Mouse (Mus musculus) liver, postnatal 0 days (tissue): Measurements from ENCODE around the gene Mxra8. TPM values are rescaled to one million over a fixed set of nuclear protein-coding genes. Genes with fewer than 3 reads are reported as not detected.
A peak's percentile ranks its signal among the peaks of the same experiment; 100 is the strongest.

Source experiments
- ATAC-seq: fragments of 200-750 bp; cut with Nextera tagmentation; 2 replicates; pipeline ENCODE4 v1.8.0; 2017; ENCODE audit warnings: mild to moderate bottlenecking, moderate library complexity
- DNase-seq: peaks from one replicate; pipeline ENCODE4 v3.0.0-alpha.2; 2016
- H3K27ac ChIP-seq: fragments of 300-500 bp; sonication (generic); 2 replicates; pipeline ENCODE4 v1.5.1; 2014; ENCODE audit warnings: antibody characterized with exemption, moderate library complexity, mild to moderate bottlenecking, low read depth
- H3K27me3 ChIP-seq: fragments of 300-500 bp; sonication (generic); 2 replicates; pipeline ENCODE4 v1.6.1; 2014; ENCODE audit warnings: low read length, control low read depth, mixed read lengths; ENCODE audit not compliant: insufficient read depth
- H3K36me3 ChIP-seq: fragments of 300-500 bp; sonication (generic); replicated peaks from 2 replicates; pipeline ENCODE4 v1.6.1; 2014; ENCODE audit warnings: mild to moderate bottlenecking, control low read depth, low read length, moderate library complexity, mixed read lengths; ENCODE audit not compliant: insufficient read depth
- H3K4me1 ChIP-seq: fragments of 300-500 bp; sonication (generic); 2 replicates; pipeline ENCODE4 v1.6.1; 2014; ENCODE audit warnings: antibody characterized with exemption, mild to moderate bottlenecking, control low read depth; ENCODE audit not compliant: insufficient read depth
- H3K4me2 ChIP-seq: fragments of 300-500 bp; sonication (generic); 2 replicates; pipeline ENCODE4 v1.6.1; 2014; ENCODE audit warnings: low read depth, mild to moderate bottlenecking, low read length, moderate library complexity, mixed read lengths
- H3K4me3 ChIP-seq: fragments of 300-500 bp; sonication (generic); 2 replicates; pipeline ENCODE4 v1.5.1; 2014; ENCODE audit warnings: low read depth, low read length
- H3K9ac ChIP-seq: fragments of 300-500 bp; sonication (generic); replicated peaks from 2 replicates; pipeline ENCODE4 v1.6.1; 2014; ENCODE audit warnings: mild to moderate bottlenecking, moderate library complexity
- H3K9me3 ChIP-seq: fragments of 300-500 bp; sonication (generic); 2 replicates; pipeline ENCODE4 v1.6.1; 2016; ENCODE audit warnings: mild to moderate bottlenecking, control low read depth, low read length, mixed read lengths
- CTCF ChIP-seq: sonication (generic); IDR thresholded peaks from 2 replicates; pipeline ENCODE4 v1.5.1; 2016; ENCODE audit warnings: antibody characterized with exemption, low read depth
- EP300 ChIP-seq: IDR thresholded peaks from 2 replicates; pipeline ENCODE4 v1.6.1; 2016; ENCODE audit warnings: antibody characterized with exemption, low read depth, mild to moderate bottlenecking
- WGBS: fragments of 180-500 bp; shearing (Covaris S2); extraction: QIAGEN DNeasy Blood & Tissue Kit; methylation state at CpG from one replicate; pipeline ENCODE4 v1.1.7; 2014; ENCODE audit not compliant: insufficient replicate concordance; 5-methylcytosine and 5-hydroxymethylcytosine counted together
- polyA plus RNA-seq: library from polyadenylated mRNA; unstranded; fragments of >200 nt; fragmentation: Nextera tagmentation; extraction: Ambion mirVana; gene quantifications from 2 replicates; pipeline ENCODE4 v1.2.1, GENCODE M21; 2015

Gene Mxra8
- polyA plus RNA-seq, 1 experiment from 2014 or later = 14.4 TPM

DNA sequence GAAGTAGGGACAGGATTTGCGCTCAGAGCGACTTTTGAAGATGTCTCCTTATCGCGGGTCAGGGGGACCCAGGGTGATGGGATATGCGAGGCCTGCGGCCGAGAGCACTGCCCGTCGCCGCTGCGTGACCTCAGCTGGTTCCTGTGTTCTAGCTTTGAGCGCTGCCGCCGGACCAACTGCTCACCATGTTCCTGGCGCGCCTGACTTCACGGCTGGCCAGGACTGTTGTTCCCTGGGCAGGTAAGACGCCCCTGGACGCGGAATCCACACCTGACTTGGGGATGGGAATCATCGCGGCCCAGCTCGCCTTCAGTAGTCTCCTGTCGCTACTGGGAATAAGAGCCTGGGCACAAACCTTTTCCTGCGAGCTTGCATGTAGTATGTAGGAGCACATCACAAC is 7.6 kb upstream of the Mxra8 start:
- Histone ChIP-seq H3K9me3 (no peaks in the 10 kb centered on the region), H3K27me3 (no peaks in the 10 kb centered on the region), H3K4me2 (peak overlapping the region; percentile 80), H3K4me1 (peaks cover 23% of the 10 kb centered on the region), H3K36me3 (peaks cover 12% of the 10 kb centered on the region), H3K4me3 (peak overlapping the region; percentile 98), H3K27ac (peak overlapping the region; percentile 91), H3K9ac (peak overlapping the region; percentile 95)
- ATAC-seq (peak; percentile 16), DNase-seq (no peak)
- WGBS = under 1% methylated on average over 25 of the region's 25 CpGs
- TF ChIP-seq CTCF (no peak), EP300 (no peak)

DNA sequence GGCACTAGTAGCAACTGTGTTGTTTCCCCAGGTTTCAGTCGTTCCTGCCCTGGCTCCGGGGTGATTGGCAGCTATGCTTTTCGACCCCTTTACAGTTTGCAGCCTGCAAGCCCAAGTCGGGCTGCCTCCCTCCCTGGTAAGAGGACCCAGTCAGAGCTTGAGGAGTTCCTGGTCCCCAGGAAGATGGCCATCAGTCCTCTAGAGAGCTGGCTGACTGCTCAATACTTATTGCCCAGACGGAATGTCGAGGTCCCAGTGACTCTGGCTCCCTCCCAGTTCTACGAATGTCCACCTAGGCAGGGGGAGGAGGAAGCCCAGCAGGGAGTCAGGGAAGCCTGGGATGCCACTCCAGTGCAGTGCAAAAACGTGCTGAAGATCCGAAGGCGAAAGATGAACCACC is 7.2 kb upstream of the Mxra8 start:
- TF ChIP-seq EP300 = no peak
- no peak for TF ChIP-seq CTCF
- 48% methylated on average over 10 of the region's 10 CpGs for WGBS
- H3K4me1 ChIP-seq = peaks cover 23% of the 10 kb centered on the region

DNA sequence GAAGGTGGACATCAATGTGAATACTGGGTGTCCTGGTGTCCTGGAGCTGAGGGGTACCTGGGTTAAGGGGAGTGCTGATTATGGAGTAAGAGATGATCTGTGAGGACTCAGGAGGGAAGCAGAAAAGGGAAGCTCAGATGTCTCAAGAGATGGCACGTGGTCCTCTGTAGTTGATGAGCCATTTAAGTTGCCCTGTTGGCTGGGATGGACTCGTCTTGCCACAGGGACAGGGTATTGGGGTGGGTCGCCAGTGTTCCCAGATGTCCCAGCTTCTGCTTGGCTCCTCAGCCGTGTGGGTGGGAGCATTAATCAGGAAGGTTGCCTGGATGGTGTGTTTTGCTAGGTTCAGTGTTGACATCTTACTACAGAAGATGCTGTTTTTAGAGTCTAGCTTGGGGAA is 6.2 kb upstream of the Mxra8 start:
- 74% methylated on average over 4 of the region's 4 CpGs for WGBS
- Histone ChIP-seq H3K9me3 (no peaks in the 10 kb centered on the region), H3K27ac (no peak overlapping the region), H3K36me3 (peaks cover 8% of the 10 kb centered on the region; the same call in 1 of the 2 replicates), H3K4me3 (no peak overlapping the region), H3K27me3 (no peaks in the 10 kb centered on the region), H3K4me2 (no peak overlapping the region), H3K9ac (no peak overlapping the region), H3K4me1 (peaks cover 23% of the 10 kb centered on the region)
- no peak for TF ChIP-seq EP300
- no peak for TF ChIP-seq CTCF
- no peak for DNase-seq
- ATAC-seq = no peak

More for the DNA sequence above, 7.2 kb upstream of the Mxra8 start:
- peak overlapping the region; percentile 95 for H3K9ac ChIP-seq
- H3K4me3 ChIP-seq = peak overlapping the region; percentile 98
- H3K27ac ChIP-seq = peak overlapping the region; percentile 91
- ATAC-seq (no peak), DNase-seq (no peak)
- no peaks in the 10 kb centered on the region for H3K27me3 ChIP-seq
- peaks cover 8% of the 10 kb centered on the region; the same call in 1 of the 2 replicates for H3K36me3 ChIP-seq
- peak overlapping the region; percentile 80 for H3K4me2 ChIP-seq
- H3K9me3 ChIP-seq = no peaks in the 10 kb centered on the region

DNA sequence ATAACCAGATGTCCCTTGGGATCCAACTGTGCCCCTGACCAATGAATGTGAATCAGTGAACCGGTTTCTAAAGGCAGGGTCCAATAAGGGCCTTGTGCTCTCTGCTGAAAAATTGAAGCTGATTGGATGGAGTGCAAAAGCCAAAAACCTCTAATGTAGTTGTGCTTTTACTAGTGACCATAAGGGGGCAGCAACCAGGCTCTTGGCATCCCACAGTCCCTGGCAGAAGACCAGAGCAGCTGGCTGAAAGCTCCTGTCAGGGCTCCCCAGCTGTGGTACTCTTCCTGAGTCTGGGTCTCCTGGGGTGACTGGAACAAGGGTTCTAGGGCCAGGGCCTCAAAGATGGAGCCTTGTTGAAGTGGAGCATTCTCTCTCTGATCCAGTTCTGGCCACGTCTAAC is 5.6 kb upstream of the Mxra8 start:
- TF ChIP-seq CTCF (peak; percentile 87), EP300 (no peak)

DNA sequence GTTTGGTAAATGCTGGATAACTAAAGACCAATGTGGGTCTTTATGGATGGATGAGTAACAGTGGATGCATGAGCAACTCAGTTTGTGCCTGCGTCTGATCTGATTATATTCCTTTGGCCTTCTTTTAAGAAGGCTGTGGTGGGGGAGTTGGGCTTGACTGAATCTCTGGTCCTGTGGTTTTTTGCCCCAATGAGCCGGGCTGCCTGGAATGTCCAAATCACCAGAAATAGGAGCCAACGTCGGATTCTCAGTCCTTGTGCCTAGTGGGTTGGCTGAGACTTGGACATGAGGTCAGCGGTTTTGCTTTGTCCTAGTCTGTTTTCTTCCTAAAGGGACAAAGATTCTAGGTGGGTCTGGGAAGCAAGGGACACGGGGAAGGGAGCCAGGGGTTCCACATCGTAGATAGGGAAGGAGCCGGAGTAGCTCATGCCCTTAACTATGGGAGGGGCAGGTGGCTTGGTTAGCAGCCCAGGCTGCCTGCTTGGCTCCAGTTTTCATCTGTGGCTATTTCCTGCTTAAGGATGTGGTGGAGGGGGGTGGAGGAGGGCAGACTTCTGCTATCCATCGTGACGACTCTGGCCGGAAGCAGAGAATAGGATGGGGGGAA is 2.0 kb upstream of the Mxra8 start:
- H3K9ac ChIP-seq = no peak overlapping the region
- H3K27ac ChIP-seq = no peak overlapping the region
- peaks cover 28% of the 10 kb centered on the region for H3K4me1 ChIP-seq
- no peak overlapping the region for H3K4me2 ChIP-seq
- no peaks in the 10 kb centered on the region for H3K9me3 ChIP-seq
- WGBS = 43% methylated on average over 11 of the region's 11 CpGs
- H3K27me3 ChIP-seq = peaks cover 4% of the 10 kb centered on the region; the same call in 1 of the 2 replicates
- DNase-seq = peak; percentile 34
- H3K4me3 ChIP-seq = no peak overlapping the region
- no peak for ATAC-seq
- peaks cover 7% of the 10 kb centered on the region; the same call in 1 of the 2 replicates for H3K36me3 ChIP-seq
- TF ChIP-seq CTCF = no peak
- TF ChIP-seq EP300 = no peak

More for the DNA sequence above, 5.6 kb upstream of the Mxra8 start:
- Histone ChIP-seq H3K4me2 (no peak overlapping the region), H3K36me3 (peaks cover 8% of the 10 kb centered on the region; the same call in 1 of the 2 replicates), H3K27me3 (no peaks in the 10 kb centered on the region), H3K27ac (0 out of 2 replicates have a peak overlapping the region, but pooled peaks have one; percentile 22), H3K9me3 (no peaks in the 10 kb centered on the region), H3K9ac (no peak overlapping the region), H3K4me1 (peaks cover 23% of the 10 kb centered on the region), H3K4me3 (no peak overlapping the region)
- DNase-seq (peak; percentile 78), ATAC-seq (peak; percentile 31)
- 40% methylated on average over 2 of the region's 2 CpGs for WGBS

DNA sequence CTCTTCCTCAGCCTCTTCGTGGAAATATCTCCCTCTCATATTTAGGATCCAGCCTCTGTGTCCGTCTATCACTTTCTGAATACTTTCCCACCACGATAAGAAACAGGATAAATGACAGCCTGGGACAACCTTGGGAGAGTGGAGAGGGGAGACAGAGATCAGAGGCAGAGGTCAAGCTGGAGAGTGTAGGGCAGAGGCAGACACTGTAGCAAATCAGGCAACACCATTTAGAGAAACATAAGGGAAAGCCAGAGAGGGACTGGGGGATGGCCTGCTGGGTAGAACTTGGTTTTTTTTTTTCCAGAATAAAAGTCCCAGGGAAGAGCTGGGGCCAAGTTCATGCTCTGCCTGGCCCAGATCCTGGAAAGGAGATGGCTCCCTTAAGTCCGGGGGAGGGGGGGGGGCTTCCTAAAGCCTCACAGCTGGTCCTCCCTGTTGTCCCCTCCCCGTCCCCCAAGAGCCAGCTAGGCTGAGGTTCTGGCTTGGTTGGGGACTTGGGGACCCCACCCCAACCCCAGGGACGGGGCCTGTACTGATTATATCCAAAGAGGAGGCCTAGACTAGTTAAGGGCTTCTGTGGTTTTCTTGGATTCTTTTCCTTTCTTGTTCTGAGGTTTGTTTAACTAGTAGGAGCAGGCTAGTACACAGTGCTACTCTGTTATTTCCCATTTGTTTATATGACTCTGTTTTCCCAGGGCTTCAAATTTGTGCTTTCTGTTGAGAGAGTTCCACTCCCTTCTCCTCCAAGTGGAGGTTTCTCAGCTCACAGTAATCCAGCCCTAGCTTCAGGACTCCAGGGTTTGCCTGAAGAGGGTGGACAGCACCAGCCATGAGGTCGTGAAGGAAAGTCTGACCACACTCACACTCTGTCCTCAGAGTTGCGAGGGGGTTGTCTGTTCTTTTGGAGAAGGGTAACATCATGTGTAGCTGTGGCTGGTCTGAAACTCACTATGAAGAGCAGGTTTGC is 1.0 kb upstream of the Mxra8 start:
- TF ChIP-seq EP300 = no peak
- no peak for TF ChIP-seq CTCF
- no peak overlapping the region; the same call in 1 of the 2 replicates for H3K9ac ChIP-seq
- no peak overlapping the region for H3K4me2 ChIP-seq
- H3K4me1 ChIP-seq = peaks cover 18% of the 10 kb centered on the region
- no peaks in the 10 kb centered on the region for H3K9me3 ChIP-seq
- peaks cover 4% of the 10 kb centered on the region; the same call in 1 of the 2 replicates for H3K27me3 ChIP-seq
- WGBS = 58% methylated on average over 8 of the region's 8 CpGs
- H3K27ac ChIP-seq = peak overlapping the region; percentile 51; the same call in 1 of the 2 replicates
- ATAC-seq (no peak), DNase-seq (no peak)
- H3K36me3 ChIP-seq = no peaks in the 10 kb centered on the region
- no peak overlapping the region for H3K4me3 ChIP-seq
